In genomic region chr8:70673079-70673856, GRCm38 (mm10) we compare ENCODE assay signal across 8 mouse cellular contexts. TPM values are rescaled to one million over a fixed set of nuclear protein-coding genes. Genes with fewer than 3 reads are reported as not detected.
A peak's percentile ranks its signal among the peaks of the same experiment; 100 is the strongest.
DNase-seq lines count a peak whose midpoint lies in the region; ATAC-seq lines count a peak whose summit lies in the region.

Gene Lsm4 (plus strand): TSS chr8:70673248.

- peak within 1 kb of the TSS; percentile 96 to 97 for H3K27ac ChIP-seq in heart, embryonic 14.5 days (replicated peaks in 1 of 2; ENCODE audit: control insufficient read depth in 1 of 2, insufficient read depth in 1 of 2, low read depth in 2 of 2, low read length in 2 of 2)
- H3K27ac ChIP-seq in liver, embryonic 13.5 days, result peak within 1 kb of the TSS; percentile 92
- peak within 1 kb of the TSS; percentile 97 for H3K27ac ChIP-seq in stomach, embryonic 16.5 days (ENCODE audit: low read length)

- H3K4me2 ChIP-seq in heart, embryonic 14.5 days (ENCODE audit: low read length), result peak within 1 kb of the TSS; percentile 76
- peak within 1 kb of the TSS; percentile 87 for H3K4me2 ChIP-seq in liver, embryonic 13.5 days
- H3K4me2 ChIP-seq in stomach, embryonic 16.5 days (ENCODE audit: low read depth, low read length), result peak within 1 kb of the TSS; percentile 66

- peak within 1 kb of the TSS; percentile 78 for H3K9ac ChIP-seq in heart, embryonic 14.5 days (ENCODE audit: low read length)
- peak within 1 kb of the TSS; percentile 76 for H3K9ac ChIP-seq in liver, embryonic 13.5 days
- H3K9ac ChIP-seq in stomach, embryonic 16.5 days (ENCODE audit: low read length), result peak within 1 kb of the TSS; percentile 87

- peak; percentile 90 for ATAC-seq in CD4-positive, CD25-positive, alpha-beta regulatory T cell, adult 4 months
- peak; percentile 95 for ATAC-seq in heart, embryonic 14.5 days (ENCODE audit: insufficient number of reproducible peaks, insufficient read depth, low FRiP score, low read depth)
- peak; percentile 91 for ATAC-seq in liver, embryonic 13.5 days (ENCODE audit: low read depth)
- ATAC-seq in stomach, embryonic 16.5 days (ENCODE audit: insufficient read depth, low FRiP score), result peak; percentile 97

- H3K27me3 ChIP-seq in heart, embryonic 14.5 days (ENCODE audit: control insufficient read depth, insufficient read depth, low read length), result no peaks in the 10 kb centered on the region
- no peaks in the 10 kb centered on the region for H3K27me3 ChIP-seq in liver, embryonic 13.5 days
- H3K27me3 ChIP-seq in stomach, embryonic 16.5 days (ENCODE audit: control insufficient read depth, insufficient read depth, low read length), result no peaks in the 10 kb centered on the region

- H3K4me1 ChIP-seq in heart, embryonic 14.5 days (ENCODE audit: control insufficient read depth in 2 of 2, insufficient read depth in 2 of 2, low read length in 2 of 2), result peaks cover 9 to 18% of the 10 kb centered on the region in 2 experiments
- peaks cover 66% of the 10 kb centered on the region for H3K4me1 ChIP-seq in liver, embryonic 13.5 days (replicated peaks)
- H3K4me1 ChIP-seq in stomach, embryonic 16.5 days (ENCODE audit: control insufficient read depth, insufficient read depth, low read length), result peaks cover 20% of the 10 kb centered on the region

- no peaks in the 10 kb centered on the region for H3K9me3 ChIP-seq in heart, embryonic 14.5 days (ENCODE audit: control insufficient read depth, low read length)
- no peaks in the 10 kb centered on the region for H3K9me3 ChIP-seq in liver, embryonic 13.5 days (replicated peaks)
- no peaks in the 10 kb centered on the region for H3K9me3 ChIP-seq in stomach, embryonic 16.5 days (replicated peaks; ENCODE audit: control insufficient read depth, low read length)

- H3K36me3 ChIP-seq in heart, embryonic 14.5 days (ENCODE audit: control insufficient read depth, insufficient read depth, low read length), result peaks cover 14% of the 10 kb centered on the region
- H3K36me3 ChIP-seq in liver, embryonic 13.5 days, result peaks cover 23% of the 10 kb centered on the region
- 0 out of 2 replicates have a peak, but pooled peaks cover 7% of the 10 kb centered on the region for H3K36me3 ChIP-seq in stomach, embryonic 16.5 days (ENCODE audit: control insufficient read depth, insufficient read depth, low read length)

- peak; percentile 98 for DNase-seq in c-Kit-negative CD71-positive TER-119-positive erythroid progenitor cells, embryonic 14.5 days (ENCODE audit: low read depth, low spot score)
- peak; percentile 99 for DNase-seq in fibroblast of lung, adult 2 months (ENCODE audit: low read depth)
- DNase-seq in kidney, postnatal 14 days, result peak; percentile 98
- DNase-seq in liver, embryonic 13.5 days, result peak; percentile 98
- peak; percentile 99 for DNase-seq in neural tube, embryonic 10.5 days (ENCODE audit: extremely low spot score, low spot score)

- WGBS in heart, embryonic 14.5 days, result under 1% methylated on average over 60 of the region's 60 CpGs
- under 1% methylated on average over 60 of the region's 60 CpGs for WGBS in liver, embryonic 13.5 days (ENCODE audit: insufficient replicate concordance)
- WGBS in stomach, embryonic 16.5 days, result under 1% methylated on average over 60 of the region's 60 CpGs

- peak within 1 kb of the TSS; percentile 73 to 79 for H3K4me3 ChIP-seq in heart, embryonic 14.5 days (ENCODE audit: control insufficient read depth in 1 of 2, insufficient read depth in 1 of 2, low read depth in 1 of 2, low read length in 2 of 2)
- H3K4me3 ChIP-seq in liver, embryonic 13.5 days (replicated peaks), result peak within 1 kb of the TSS; percentile 70
- H3K4me3 ChIP-seq in stomach, embryonic 16.5 days (replicated peaks; ENCODE audit: low read length), result peak within 1 kb of the TSS; percentile 82

RNA-seq across cellular contexts. Expression of gene Lsm4, which starts in this region (rescaled TPM):
- polyA plus RNA-seq in CD4-positive, CD25-positive, alpha-beta regulatory T cell, adult 4 months (2017; shearing (Covaris generic)), result 10 to 100 TPM; 86.8 to 94.5 TPM
- 316 and 334 TPM in 2 replicates for polyA plus RNA-seq in heart, embryonic 14.5 days (2014; fragmentation: Nextera tagmentation; extraction: Ambion mirVana)
- 185 and 200 TPM in 2 replicates for polyA plus RNA-seq in liver, embryonic 13.5 days (2015; fragmentation: Nextera tagmentation; extraction: Ambion mirVana)
- 154 and 173 TPM in 2 replicates for polyA plus RNA-seq in stomach, embryonic 16.5 days (2015; fragmentation: Nextera tagmentation; extraction: Ambion mirVana)

Comparison
In these comparisons a context has a peak if more than half of its experiments do, and no peak if none do; other contexts are left out.
1. Peak in every context shown above with its lines: DNase-seq, ATAC-seq, H3K4me3 ChIP-seq and H3K27ac ChIP-seq.